Mouse (Mus musculus) liver, embryonic 12.5 days (tissue): ENCODE data around the gene Prss42. TPM values are rescaled to one million over a fixed set of nuclear protein-coding genes. Genes with fewer than 3 reads are reported as not detected.
"Not testable (repeated sequence)": the region's sequence is repeated elsewhere in the genome, so short reads cannot be mapped to it uniquely, and the experiment has no call there.

Experiments
- ATAC-seq: fragments of 200-750 bp; cut with Nextera tagmentation; 2 replicates; pipeline ENCODE4 v1.8.0; 2017; ENCODE audit warnings: moderate number of reproducible peaks, mild to moderate bottlenecking, moderate library complexity
- H3K27ac ChIP-seq: fragments of 300-500 bp; sonication (generic); 2 replicates; pipeline ENCODE4 v1.5.1; 2016; ENCODE audit warnings: mild to moderate bottlenecking
- H3K27me3 ChIP-seq: fragments of 300-500 bp; sonication (generic); replicated peaks from 2 replicates; pipeline ENCODE4 v1.6.1; 2016; ENCODE audit warnings: mild to moderate bottlenecking, moderate library complexity
- H3K36me3 ChIP-seq: fragments of 300-500 bp; sonication (generic); 2 replicates; pipeline ENCODE4 v1.6.1; 2016; ENCODE audit warnings: mild to moderate bottlenecking, moderate library complexity
- H3K4me1 ChIP-seq: fragments of 300-500 bp; sonication (generic); 2 replicates; pipeline ENCODE4 v1.6.1; 2016
- H3K4me2 ChIP-seq: fragments of 300-500 bp; sonication (generic); 2 replicates; pipeline ENCODE4 v1.6.1; 2016; ENCODE audit warnings: mild to moderate bottlenecking, moderate library complexity
- H3K4me3 ChIP-seq: fragments of 300-500 bp; sonication (generic); 2 replicates; pipeline ENCODE4 v1.5.1; 2016; ENCODE audit warnings: mild to moderate bottlenecking, moderate library complexity
- H3K9ac ChIP-seq: fragments of 300-500 bp; sonication (generic); 2 replicates; pipeline ENCODE4 v1.6.1; 2016; ENCODE audit warnings: mild to moderate bottlenecking, moderate library complexity
- H3K9me3 ChIP-seq: fragments of 300-500 bp; sonication (generic); replicated peaks from 2 replicates; pipeline ENCODE4 v1.6.1; 2016; ENCODE audit warnings: mild to moderate bottlenecking, moderate library complexity
- WGBS: fragments of 180-500 bp; shearing (Covaris S2); methylation state at CpG from one replicate; pipeline ENCODE4 v1.1.7; 2016; ENCODE audit not compliant: insufficient replicate concordance; 5-methylcytosine and 5-hydroxymethylcytosine counted together
- polyA plus RNA-seq: library from polyadenylated mRNA; unstranded; fragments of >200 nt; fragmentation: Nextera tagmentation; extraction: Ambion mirVana; gene quantifications from 2 replicates; pipeline ENCODE4 v1.2.1, GENCODE M21; 2016

Prss42 gene
- polyA plus RNA-seq, 1 experiment from 2014 or later: not detected

- Histone ChIP-seq H3K4me2 (no peak overlapping the region), H3K4me1 (no peaks in the 10 kb centered on the region), H3K27me3 (no peaks in the 10 kb centered on the region), H3K9me3 (no peaks in the 10 kb centered on the region), H3K9ac (no peak overlapping the region), H3K4me3 (no peak overlapping the region), H3K36me3 (no peaks in the 10 kb centered on the region), H3K27ac (no peak overlapping the region)
- no peak for ATAC-seq
- WGBS: 65% methylated on average over 8 of the region's 8 CpGs
These were observed 3.0 kb downstream of the Prss42 start for GRCm38 (mm10) chr9:110800834-110801479.

GRCm38 (mm10) chr9:110803294-110803693 is 5.3 kb downstream of the Prss42 start:
- Histone ChIP-seq H3K9me3 (no peaks in the 10 kb centered on the region), H3K27me3 (no peaks in the 10 kb centered on the region), H3K4me1 (no peaks in the 10 kb centered on the region), H3K4me3 (no peak overlapping the region), H3K9ac (no peak overlapping the region), H3K4me2 (no peak overlapping the region), H3K36me3 (no peaks in the 10 kb centered on the region), H3K27ac (no peak overlapping the region)
- no peak for ATAC-seq
- 45% methylated on average over 4 of the region's 4 CpGs for WGBS

GRCm38 (mm10) chr9:110810051-110810450 is 12.1 kb downstream of the Prss42 start:
- Histone ChIP-seq H3K4me2 (no peak overlapping the region), H3K9me3 (no peaks in the 10 kb centered on the region), H3K4me3 (no peak overlapping the region), H3K27me3 (peaks cover 20% of the 10 kb centered on the region), H3K36me3 (no peaks in the 10 kb centered on the region), H3K9ac (no peak overlapping the region), H3K4me1 (no peaks in the 10 kb centered on the region), H3K27ac (no peak overlapping the region)
- 63% methylated on average over 4 of the region's 4 CpGs for WGBS
- no peak for ATAC-seq

- H3K9me3 ChIP-seq: no peaks in the 10 kb centered on the region
- H3K4me2 ChIP-seq: no peak within 1 kb of the TSS
- no peaks in the 10 kb centered on the region for H3K36me3 ChIP-seq
- 42% methylated on average over 18 of the region's 18 CpGs for WGBS
- no peaks in the 10 kb centered on the region for H3K4me1 ChIP-seq
- H3K27me3 ChIP-seq: peaks cover 43% of the 10 kb centered on the region
- no peak within 1 kb of the TSS for H3K9ac ChIP-seq
- ATAC-seq: no peak
- H3K27ac ChIP-seq: no peak within 1 kb of the TSS
- no peak within 1 kb of the TSS for H3K4me3 ChIP-seq
These were observed 15.8 kb downstream of the Prss42 start, which contains the start of gene Prss44 for GRCm38 (mm10) chr9:110813789-110814188. Gene Prss44, plus strand, starts transcription at chr9:110813994.

- peaks cover 35% of the 10 kb centered on the region for H3K27me3 ChIP-seq
- H3K4me3 ChIP-seq, H3K9ac ChIP-seq, H3K4me2 ChIP-seq, H3K36me3 ChIP-seq, ATAC-seq, H3K9me3 ChIP-seq, H3K4me1 ChIP-seq, H3K27ac ChIP-seq: not testable (repeated sequence)
These were observed 22.6 kb downstream of the Prss42 start for GRCm38 (mm10) chr9:110820546-110820945.

- ATAC-seq: no peak
- no peak overlapping the region for H3K27ac ChIP-seq
- no peak overlapping the region for H3K4me3 ChIP-seq
- 58% methylated on average over 7 of the region's 7 CpGs for WGBS
- H3K9ac ChIP-seq: no peak overlapping the region
- H3K4me1 ChIP-seq: no peaks in the 10 kb centered on the region
- H3K4me2 ChIP-seq: no peak overlapping the region
- no peaks in the 10 kb centered on the region for H3K36me3 ChIP-seq
- peaks cover 30% of the 10 kb centered on the region for H3K27me3 ChIP-seq
- H3K9me3 ChIP-seq: no peaks in the 10 kb centered on the region
These were observed 23.5 kb downstream of the Prss42 start for GRCm38 (mm10) chr9:110821436-110821835.

GRCm38 (mm10) chr9:110825426-110825825 is 27.5 kb downstream of the Prss42 start:
- Histone ChIP-seq H3K4me3 (no peak overlapping the region), H3K27ac (no peak overlapping the region), H3K9ac (no peak overlapping the region), H3K36me3 (no peaks in the 10 kb centered on the region), H3K4me1 (no peaks in the 10 kb centered on the region), H3K9me3 (no peaks in the 10 kb centered on the region), H3K27me3 (peaks cover 29% of the 10 kb centered on the region), H3K4me2 (no peak overlapping the region)
- no peak for ATAC-seq
- 65% methylated on average over 4 of the region's 4 CpGs for whole genome bisulfite sequencing

GRCm38 (mm10) chr9:110825832-110826231 is 27.9 kb downstream of the Prss42 start:
- H3K27ac ChIP-seq: no peak overlapping the region
- no peak overlapping the region for H3K4me2 ChIP-seq
- H3K27me3 ChIP-seq: peaks cover 29% of the 10 kb centered on the region
- H3K9me3 ChIP-seq: no peaks in the 10 kb centered on the region
- H3K36me3 ChIP-seq: no peaks in the 10 kb centered on the region
- H3K9ac ChIP-seq: no peak overlapping the region
- ATAC-seq: no peak
- no peaks in the 10 kb centered on the region for H3K4me1 ChIP-seq
- 36% methylated on average over 7 of the region's 7 CpGs for WGBS
- no peak overlapping the region for H3K4me3 ChIP-seq

- H3K4me2 ChIP-seq: no peak within 1 kb of the TSS
- H3K9me3 ChIP-seq: no peaks in the 10 kb centered on the region
- H3K4me3 ChIP-seq: no peak within 1 kb of the TSS
- no peak within 1 kb of the TSS for H3K9ac ChIP-seq
- H3K36me3 ChIP-seq: no peaks in the 10 kb centered on the region
- no peaks in the 10 kb centered on the region for H3K4me1 ChIP-seq
- ATAC-seq: no peak
- no peak within 1 kb of the TSS for H3K27ac ChIP-seq
- WGBS: 53% methylated on average over 3 of the region's 3 CpGs
- H3K27me3 ChIP-seq: peaks cover 29% of the 10 kb centered on the region
These were observed 28.4 kb downstream of the Prss42 start, which contains the start of gene Prss43 for GRCm38 (mm10) chr9:110826390-110826789. Gene Prss43, plus strand, starts transcription at chr9:110826690.

- Histone ChIP-seq H3K27me3 (peaks cover 15% of the 10 kb centered on the region), H3K4me3 (no peak overlapping the region), H3K27ac (no peak overlapping the region), H3K4me2 (no peak overlapping the region), H3K36me3 (no peaks in the 10 kb centered on the region), H3K4me1 (no peaks in the 10 kb centered on the region), H3K9ac (no peak overlapping the region), H3K9me3 (no peaks in the 10 kb centered on the region)
- 58% methylated on average over 5 of the region's 5 CpGs for WGBS
- no peak for ATAC-seq
These were observed 35.1 kb downstream of the Prss42 start for GRCm38 (mm10) chr9:110833021-110833420.

GRCm38 (mm10) chr9:110834411-110834810 is 36.4 kb downstream of the Prss42 start, which contains the start of gene Prss45:
Gene Prss45, plus strand, starts transcription at chr9:110834588.
- H3K27me3 ChIP-seq: peaks cover 8% of the 10 kb centered on the region
- WGBS: 67% methylated on average over 19 of the region's 19 CpGs
- no peaks in the 10 kb centered on the region for H3K36me3 ChIP-seq
- no peaks in the 10 kb centered on the region for H3K9me3 ChIP-seq
- H3K4me1 ChIP-seq: no peaks in the 10 kb centered on the region
- H3K4me3 ChIP-seq: no peak within 1 kb of the TSS
- no peak for ATAC-seq
- H3K27ac ChIP-seq: no peak within 1 kb of the TSS
- H3K4me2 ChIP-seq: no peak within 1 kb of the TSS
- no peak within 1 kb of the TSS for H3K9ac ChIP-seq

- Histone ChIP-seq H3K9ac (no peak overlapping the region), H3K9me3 (no peaks in the 10 kb centered on the region), H3K36me3 (no peaks in the 10 kb centered on the region), H3K4me2 (no peak overlapping the region), H3K27ac (no peak overlapping the region), H3K4me3 (no peak overlapping the region), H3K27me3 (peaks cover 8% of the 10 kb centered on the region), H3K4me1 (no peaks in the 10 kb centered on the region)
- no peak for ATAC-seq
- WGBS: 28% methylated on average over 10 of the region's 10 CpGs
These were observed 37.0 kb downstream of the Prss42 start for GRCm38 (mm10) chr9:110834961-110835360.

- ATAC-seq: no peak
- Histone ChIP-seq H3K27ac (no peak overlapping the region), H3K9me3 (no peaks in the 10 kb centered on the region), H3K4me3 (no peak overlapping the region), H3K4me1 (peaks cover 7% of the 10 kb centered on the region; the same call in 1 of the 2 replicates), H3K36me3 (no peaks in the 10 kb centered on the region), H3K27me3 (peaks cover 8% of the 10 kb centered on the region; the same call in 1 of the 2 replicates), H3K4me2 (no peak overlapping the region), H3K9ac (no peak overlapping the region)
- 38% methylated on average over 2 of the region's 2 CpGs for WGBS
These were observed 38.1 kb downstream of the Prss42 start for GRCm38 (mm10) chr9:110836112-110836511.
